Mouse (Mus musculus) stomach, postnatal 0 days (tissue): ENCODE data around the gene Id2. TPM values are rescaled to one million over a fixed set of nuclear protein-coding genes. Genes with fewer than 3 reads are reported as not detected.

ENCODE experiments used
- ATAC-seq: fragments of 200-750 bp; cut with Nextera tagmentation; 2 replicates; pipeline ENCODE4 v1.8.0; 2017; ENCODE audit not compliant: low FRiP score, low TSS enrichment
- DNase-seq: peaks from one replicate; pipeline ENCODE4 v3.0.0-alpha.2; 2016; ENCODE audit warnings: low spot score
- H3K27ac ChIP-seq: fragments of 300-500 bp; sonication (generic); replicated peaks from 2 replicates; pipeline ENCODE4 v1.5.1; 2014; ENCODE audit warnings: mild to moderate bottlenecking, control low read depth
- H3K27me3 ChIP-seq: fragments of 300-500 bp; sonication (generic); 2 replicates; pipeline ENCODE4 v1.6.1; 2014; ENCODE audit warnings: low read length; ENCODE audit not compliant: control insufficient read depth, insufficient read depth
- H3K36me3 ChIP-seq: fragments of 300-500 bp; sonication (generic); 2 replicates; pipeline ENCODE4 v1.6.1; 2014; ENCODE audit warnings: low read length, mixed read lengths; ENCODE audit not compliant: control insufficient read depth, insufficient read depth
- H3K4me1 ChIP-seq: fragments of 300-500 bp; sonication (generic); replicated peaks from 2 replicates; pipeline ENCODE4 v1.6.1; 2014; ENCODE audit warnings: antibody characterized with exemption; ENCODE audit not compliant: control insufficient read depth, insufficient read depth
- H3K4me2 ChIP-seq: fragments of 300-500 bp; sonication (generic); replicated peaks from 2 replicates; pipeline ENCODE4 v1.6.1; 2014; ENCODE audit warnings: low read depth, mild to moderate bottlenecking, control low read depth, moderate library complexity
- H3K4me3 ChIP-seq: fragments of 300-500 bp; sonication (generic); 2 replicates; pipeline ENCODE4 v1.5.1; 2014; ENCODE audit warnings: low read depth, low read length, control low read depth
- H3K9ac ChIP-seq: fragments of 300-500 bp; sonication (generic); 2 replicates; pipeline ENCODE4 v1.6.1; 2014; ENCODE audit warnings: mild to moderate bottlenecking, low read length, control low read depth, mixed read lengths
- H3K9me3 ChIP-seq: fragments of 300-500 bp; sonication (generic); 2 replicates; pipeline ENCODE4 v1.6.1; 2016; ENCODE audit warnings: low read length; ENCODE audit not compliant: control insufficient read depth
- CTCF ChIP-seq: IDR thresholded peaks from 2 replicates; pipeline ENCODE4 v1.5.1; 2016; ENCODE audit warnings: antibody characterized with exemption, low read depth, mild to moderate bottlenecking, moderate library complexity
- EP300 ChIP-seq: optimal IDR thresholded peaks from 2 replicates; pipeline ENCODE3; 2016; ENCODE audit warnings: antibody characterized with exemption
- WGBS: fragments of 180-500 bp; shearing (Covaris S2); extraction: QIAGEN DNeasy Blood & Tissue Kit; methylation state at CpG from one replicate; pipeline ENCODE4 v1.1.7; 2014; 5-methylcytosine and 5-hydroxymethylcytosine counted together
- polyA plus RNA-seq: library from polyadenylated mRNA; unstranded; fragments of >200 nt; fragmentation: Nextera tagmentation; extraction: Ambion mirVana; gene quantifications from 2 replicates; pipeline ENCODE4 v1.2.1, GENCODE M21; 2015

The Id2 gene
- polyA plus RNA-seq, 1 experiment from 2014 or later = 315 TPM

- 62% methylated on average over 6 of the region's 6 CpGs for WGBS
- DNase-seq = no peak
- TF ChIP-seq CTCF (no peak), EP300 (no peak)
- H3K4me1 ChIP-seq = peaks cover 6% of the 10 kb centered on the region; the same call in 1 of the 2 replicates
- H3K4me2 ChIP-seq = no peak overlapping the region
- no peaks in the 10 kb centered on the region for H3K27me3 ChIP-seq
- no peaks in the 10 kb centered on the region for H3K9me3 ChIP-seq
- no peak overlapping the region for H3K27ac ChIP-seq
- H3K36me3 ChIP-seq = no peaks in the 10 kb centered on the region
- H3K9ac ChIP-seq = no peak overlapping the region
- H3K4me3 ChIP-seq = no peak overlapping the region
- no peak for ATAC-seq
Measured at GRCm38 (mm10) chr12:25103911-25104310, 7.0 kb upstream of the Id2 start.

DNA sequence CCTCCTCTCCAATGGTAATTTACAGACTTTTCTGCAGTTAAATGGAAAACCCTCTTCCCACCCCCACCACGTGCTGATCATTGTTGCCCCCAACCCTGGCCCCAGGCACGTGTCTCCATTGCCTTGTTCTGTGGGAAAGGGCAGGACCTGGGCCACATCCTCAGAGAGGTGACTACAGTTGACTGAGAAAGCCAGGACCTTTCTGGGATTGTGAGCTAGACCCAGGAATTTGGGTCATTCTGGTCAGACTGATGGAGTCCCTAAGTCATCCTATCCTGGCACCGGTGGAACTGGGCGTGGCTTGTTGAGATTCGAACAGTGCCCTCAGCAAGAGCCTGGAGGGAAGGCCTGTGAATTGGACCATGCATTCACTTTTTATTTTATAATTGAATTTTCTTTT lies 4.4 kb upstream of the Id2 start:
- Histone ChIP-seq H3K9ac (no peak overlapping the region), H3K36me3 (no peaks in the 10 kb centered on the region), H3K9me3 (no peaks in the 10 kb centered on the region), H3K27me3 (no peaks in the 10 kb centered on the region), H3K4me3 (no peak overlapping the region), H3K4me1 (peaks cover 8% of the 10 kb centered on the region; the same call in 1 of the 2 replicates), H3K27ac (no peak overlapping the region), H3K4me2 (peak overlapping the region; percentile 91)
- WGBS = 29% methylated on average over 5 of the region's 5 CpGs
- ATAC-seq = no peak
- DNase-seq = no peak
- TF ChIP-seq CTCF (no peak), EP300 (no peak)

- Histone ChIP-seq H3K9me3 (no peaks in the 10 kb centered on the region), H3K36me3 (no peaks in the 10 kb centered on the region), H3K4me3 (peak overlapping the region; percentile 60), H3K27me3 (no peaks in the 10 kb centered on the region), H3K9ac (peak overlapping the region; percentile 82), H3K4me2 (peak overlapping the region; percentile 91), H3K4me1 (peaks cover 8% of the 10 kb centered on the region; the same call in 1 of the 2 replicates), H3K27ac (peak overlapping the region; percentile 98)
- under 1% methylated on average over 54 of the region's 59 CpGs for WGBS
- ATAC-seq (no peak), DNase-seq (peak; percentile 73)
- TF ChIP-seq CTCF (peak; percentile 29), EP300 (no peak)
Measured at GRCm38 (mm10) chr12:25100411-25101217, 3.7 kb upstream of the Id2 start.

- peak overlapping the region; percentile 98 for H3K27ac ChIP-seq
- ATAC-seq = no peak
- peak overlapping the region; percentile 60 for H3K4me3 ChIP-seq
- no peak for TF ChIP-seq CTCF
- TF ChIP-seq EP300 = no peak
- peak; percentile 51 for DNase-seq
- H3K4me2 ChIP-seq = peak overlapping the region; percentile 91
- H3K9me3 ChIP-seq = no peaks in the 10 kb centered on the region
- no peaks in the 10 kb centered on the region for H3K27me3 ChIP-seq
- WGBS = 1% methylated on average over 38 of the region's 38 CpGs
- peak overlapping the region; percentile 82 for H3K9ac ChIP-seq
- H3K36me3 ChIP-seq = no peaks in the 10 kb centered on the region
- H3K4me1 ChIP-seq = peaks cover 8% of the 10 kb centered on the region; the same call in 1 of the 2 replicates
Measured at GRCm38 (mm10) chr12:25099563-25100408, 2.8 kb upstream of the Id2 start.

DNA sequence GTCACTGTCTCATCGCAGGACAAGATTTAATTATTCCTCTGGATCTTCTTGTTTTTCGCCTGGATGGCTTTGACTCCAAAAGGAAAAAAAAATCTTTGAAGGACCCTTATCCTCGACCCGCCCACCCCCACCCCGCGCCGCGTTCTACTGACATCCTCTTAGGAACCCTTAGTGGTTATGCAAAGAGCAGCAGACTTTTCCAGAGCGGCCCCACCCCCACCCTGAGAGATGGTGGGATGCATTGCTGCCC lies 2.3 kb upstream of the Id2 start:
- Histone ChIP-seq H3K9me3 (no peaks in the 10 kb centered on the region), H3K9ac (peak overlapping the region; percentile 82), H3K27me3 (no peaks in the 10 kb centered on the region), H3K4me2 (peak overlapping the region; percentile 91), H3K4me1 (peaks cover 8% of the 10 kb centered on the region; the same call in 1 of the 2 replicates), H3K27ac (peak overlapping the region; percentile 98), H3K4me3 (peak overlapping the region; percentile 60), H3K36me3 (no peaks in the 10 kb centered on the region)
- TF ChIP-seq EP300 (peak; percentile 27), CTCF (no peak)
- DNase-seq (peak; percentile 78), ATAC-seq (no peak)
- 0% methylated on average over 9 of the region's 9 CpGs for whole genome bisulfite sequencing
